Mouse (Mus musculus) ES-Bruce4 (cell line): ENCODE data around the gene Gnb2.
A peak's percentile ranks its signal among the peaks of the same experiment; 100 is the strongest.

ENCODE experiments used
- CTCF ChIP-seq: IDR thresholded peaks from one replicate; pipeline ENCODE4 v1.8.1; 2011; ENCODE audit warnings: low read depth, low read length
- EP300 ChIP-seq: IDR thresholded peaks from 2 replicates; pipeline ENCODE4 v1.6.1; 2011; ENCODE audit warnings: low read depth, low read length; ENCODE audit not compliant: insufficient read depth

GRCm38 (mm10) chr5:137533117-137533827 lies at the start of gene Gnb2, which contains the start of gene Epo:
- peak; percentile 84 for TF ChIP-seq EP300
- TF ChIP-seq CTCF = no peak
